Mouse (Mus musculus): ENCODE results near the gene Selenow. TPM values are rescaled to one million over a fixed set of nuclear protein-coding genes. Genes with fewer than 3 reads are reported as not detected.
"Not testable (repeated sequence)": the region's sequence is repeated elsewhere in the genome, so short reads cannot be mapped to it uniquely, and the experiment has no call there.

Selenow gene
- total RNA-seq, 2 experiments from 2014 or later: 1,391 to 1,893 TPM

- intact Hi-C loops (cut with DNase I): no loop called here
- H3K4me3 ChIP-seq: no peak overlapping the region
- no peak for DNase-seq
- no peak overlapping the region for H3K27ac ChIP-seq
- TF ChIP-seq CTCF (IDR thresholded peaks at IDR 0.05): no peak
Measured at GRCm38 (mm10) chr7:15938621-15939020, 16.4 kb upstream of the Selenow start.

GRCm38 (mm10) chr7:15937491-15937890 lies 15.3 kb upstream of the Selenow start:
- intact Hi-C loops (cut with DNase I): no loop called here
- DNase-seq: no peak
- no peak overlapping the region for H3K4me3 ChIP-seq
- no peak for TF ChIP-seq CTCF (IDR thresholded peaks at IDR 0.05)
- H3K27ac ChIP-seq: no peak overlapping the region

GRCm38 (mm10) chr7:15933437-15934359 lies 11.5 kb upstream of the Selenow start:
- Histone ChIP-seq H3K27ac (peak overlapping the region; percentile 83), H3K4me3 (peak overlapping the region; percentile 43)
- intact Hi-C loops (cut with DNase I): loop anchor here (1.0 to 5.0 kb wide), 2 partner anchors 29 to 114 kb away; partner anchors contain the start of gene Bicra
- TF ChIP-seq CTCF (IDR thresholded peaks at IDR 0.05): no peak
- peak; percentile 75 for DNase-seq

- no peak for TF ChIP-seq CTCF (IDR thresholded peaks at IDR 0.05)
- DNase-seq: no peak
- H3K4me3 ChIP-seq: peak overlapping the region; percentile 53
- intact Hi-C loops (cut with DNase I): loop anchor here (2.0 to 5.0 kb wide), 2 partner anchors 35 to 116 kb away; partner anchors contain the start of genes Bicra and Ehd2
- peak overlapping the region; percentile 83 for H3K27ac ChIP-seq
Measured at GRCm38 (mm10) chr7:15931635-15932034, 9.4 kb upstream of the Selenow start.

GRCm38 (mm10) chr7:15930543-15930942 lies 8.3 kb upstream of the Selenow start:
- DNase-seq: no peak
- peak; percentile 46 for TF ChIP-seq CTCF (IDR thresholded peaks at IDR 0.05)
- no peak overlapping the region for H3K4me3 ChIP-seq
- H3K27ac ChIP-seq: peak overlapping the region; percentile 55
- intact Hi-C loops (cut with DNase I): loop anchor here (2.0 to 5.0 kb wide), 2 partner anchors 36 to 117 kb away; partner anchors contain the start of genes Bicra and Ehd2

- DNase-seq: peak; percentile 83
- peak overlapping the region; percentile 55 for H3K27ac ChIP-seq
- no peak overlapping the region for H3K4me3 ChIP-seq
- TF ChIP-seq CTCF (IDR thresholded peaks at IDR 0.05): peak; percentile 91
- intact Hi-C loops (cut with DNase I): loop anchor here (2.0 to 10.0 kb wide), 3 partner anchors 37 to 1125 kb away; partner anchors contain the start of genes Bicra and Ehd2
Measured at GRCm38 (mm10) chr7:15929910-15930309, 7.7 kb upstream of the Selenow start.

GRCm38 (mm10) chr7:15921796-15922195 lies 406 bp downstream of the Selenow start:
- DNase-seq: peak; percentile 83
- no peak for TF ChIP-seq CTCF (IDR thresholded peaks at IDR 0.05)
- intact Hi-C loops (cut with DNase I): loop anchor here (5.0 to 10.0 kb wide), 2 partner anchors 131 to 1133 kb away; no protein-coding TSS in a partner anchor
- Histone ChIP-seq H3K27ac (peak overlapping the region; percentile 100), H3K4me3 (peak overlapping the region; percentile 75)

- peak overlapping the region; percentile 100 for H3K27ac ChIP-seq
- TF ChIP-seq CTCF (IDR thresholded peaks at IDR 0.05): no peak
- peak; percentile 55 for DNase-seq
- intact Hi-C loops (cut with DNase I): loop anchor here (5.0 to 10.0 kb wide), 2 partner anchors 132 to 1134 kb away; no protein-coding TSS in a partner anchor
- peak overlapping the region; percentile 75 for H3K4me3 ChIP-seq
Measured at GRCm38 (mm10) chr7:15920645-15921190, 1.5 kb downstream of the Selenow start.

- DNase-seq: no peak
- peak overlapping the region; percentile 100 for H3K27ac ChIP-seq
- peak overlapping the region; percentile 75 for H3K4me3 ChIP-seq
- intact Hi-C loops (cut with DNase I): loop anchor here (5.0 to 10.0 kb wide), 2 partner anchors 132 to 1135 kb away; no protein-coding TSS in a partner anchor
- TF ChIP-seq CTCF (IDR thresholded peaks at IDR 0.05): no peak
Measured at GRCm38 (mm10) chr7:15919947-15920346, 2.3 kb downstream of the Selenow start.

- DNase-seq: peak; percentile 60
- H3K27ac ChIP-seq: no peak overlapping the region
- no peak for TF ChIP-seq CTCF (IDR thresholded peaks at IDR 0.05)
- intact Hi-C loops (cut with DNase I): no loop called here
- no peak overlapping the region for H3K4me3 ChIP-seq
Measured at GRCm38 (mm10) chr7:15918371-15918770, 3.8 kb downstream of the Selenow start.

GRCm38 (mm10) chr7:15916996-15917395 lies 5.2 kb downstream of the Selenow start:
- H3K27ac ChIP-seq: no peak overlapping the region
- DNase-seq: no peak
- intact Hi-C loops (cut with DNase I): no loop called here
- no peak overlapping the region for H3K4me3 ChIP-seq
- no peak for TF ChIP-seq CTCF (IDR thresholded peaks at IDR 0.05)

- Histone ChIP-seq H3K27ac (no peak overlapping the region), H3K4me3 (no peak overlapping the region)
- intact Hi-C loops (cut with DNase I): no loop called here
- no peak for TF ChIP-seq CTCF (IDR thresholded peaks at IDR 0.05)
- DNase-seq: no peak
Measured at GRCm38 (mm10) chr7:15916134-15916723, 6.0 kb downstream of the Selenow start.

GRCm38 (mm10) chr7:15915695-15916094 lies 6.5 kb downstream of the Selenow start:
- DNase-seq; H3K4me3 ChIP-seq; H3K27ac ChIP-seq; intact Hi-C loops (cut with DNase I): not testable (repeated sequence)

Data from gastrocnemius, adult 2 months (tissue).